Mouse (Mus musculus) kidney, embryonic 15.5 days (tissue): ENCODE data around the gene Nek6. TPM values are rescaled to one million over a fixed set of nuclear protein-coding genes. Genes with fewer than 3 reads are reported as not detected.

Experiments
- ATAC-seq: fragments of 200-750 bp; cut with Nextera tagmentation; replicated peaks from 2 replicates; pipeline ENCODE4 v1.8.0; 2017; ENCODE audit warnings: moderate TSS enrichment; ENCODE audit not compliant: low FRiP score
- H3K27ac ChIP-seq: fragments of 300-500 bp; sonication (generic); 2 replicates; pipeline ENCODE4 v1.5.1; 2015; ENCODE audit warnings: mild to moderate bottlenecking, inconsistent platforms
- H3K27me3 ChIP-seq: fragments of 300-500 bp; sonication (generic); 2 replicates; pipeline ENCODE4 v1.6.1; 2015; ENCODE audit warnings: inconsistent platforms
- H3K36me3 ChIP-seq: fragments of 300-500 bp; sonication (generic); 2 replicates; pipeline ENCODE4 v1.6.1; 2015; ENCODE audit warnings: inconsistent platforms
- H3K4me1 ChIP-seq: fragments of 300-500 bp; sonication (generic); 2 replicates; pipeline ENCODE4 v1.6.1; 2015; ENCODE audit warnings: inconsistent platforms
- H3K4me2 ChIP-seq: fragments of 300-500 bp; sonication (generic); 2 replicates; pipeline ENCODE4 v1.6.1; 2015; ENCODE audit warnings: moderate library complexity, mild to moderate bottlenecking, inconsistent platforms
- H3K4me3 ChIP-seq: fragments of 300-500 bp; sonication (generic); replicated peaks from 2 replicates; pipeline ENCODE4 v1.5.1; 2015; ENCODE audit warnings: mild to moderate bottlenecking, inconsistent platforms
- H3K9ac ChIP-seq: fragments of 300-500 bp; sonication (generic); 2 replicates; pipeline ENCODE4 v1.6.1; 2015; ENCODE audit warnings: mild to moderate bottlenecking, inconsistent platforms
- H3K9me3 ChIP-seq: fragments of 300-500 bp; sonication (generic); replicated peaks from 2 replicates; pipeline ENCODE4 v1.6.1; 2016; ENCODE audit warnings: inconsistent platforms
- WGBS: fragments of 180-500 bp; shearing (Covaris S2); methylation state at CpG from one replicate; pipeline ENCODE4 v1.1.7; 2015; ENCODE audit warnings: mixed read lengths; 5-methylcytosine and 5-hydroxymethylcytosine counted together
- polyA plus RNA-seq: library from polyadenylated mRNA; unstranded; fragments of >200 nt; fragmentation: Nextera tagmentation; extraction: Ambion mirVana; gene quantifications from 2 replicates; pipeline ENCODE4 v1.2.1, GENCODE M21; 2015

Nek6 gene
- polyA plus RNA-seq, 1 experiment from 2014 or later: 73.1 TPM

GRCm38 (mm10) chr2:38591751-38592459 is 80.5 kb downstream of the Nek6 start:
- 0 out of 2 replicates have a peak, but pooled peaks cover 9% of the 10 kb centered on the region for H3K4me1 ChIP-seq
- H3K36me3 ChIP-seq: peaks cover 42% of the 10 kb centered on the region
- no peaks in the 10 kb centered on the region for H3K9me3 ChIP-seq
- WGBS: 62% methylated on average over 6 of the region's 6 CpGs
- no peak overlapping the region for H3K4me3 ChIP-seq
- no peak overlapping the region for H3K9ac ChIP-seq
- ATAC-seq: no peak; the same call in 1 of the 2 replicates
- H3K4me2 ChIP-seq: no peak overlapping the region
- no peak overlapping the region for H3K27ac ChIP-seq
- H3K27me3 ChIP-seq: no peaks in the 10 kb centered on the region

GRCm38 (mm10) chr2:38594874-38595273 is 83.4 kb downstream of the Nek6 start:
- no peak overlapping the region for H3K4me3 ChIP-seq
- H3K4me1 ChIP-seq: 0 out of 2 replicates have a peak, but pooled peaks cover 9% of the 10 kb centered on the region
- no peaks in the 10 kb centered on the region for H3K27me3 ChIP-seq
- no peaks in the 10 kb centered on the region for H3K9me3 ChIP-seq
- H3K4me2 ChIP-seq: no peak overlapping the region
- no peak overlapping the region for H3K9ac ChIP-seq
- no peak overlapping the region for H3K27ac ChIP-seq
- peaks cover 16% of the 10 kb centered on the region for H3K36me3 ChIP-seq
- 65% methylated on average over 7 of the region's 7 CpGs for WGBS
- ATAC-seq: no peak

GRCm38 (mm10) chr2:38597896-38598295 is 86.5 kb downstream of the Nek6 start:
- WGBS: 94% methylated on average over 1 of the region's 1 CpGs
- ATAC-seq: no peak

GRCm38 (mm10) chr2:38598395-38598794 is 87.0 kb downstream of the Nek6 start:
- no peak overlapping the region for H3K9ac ChIP-seq
- 0 out of 2 replicates have a peak, but pooled peaks cover 5% of the 10 kb centered on the region for H3K4me1 ChIP-seq
- H3K27me3 ChIP-seq: no peaks in the 10 kb centered on the region
- H3K4me2 ChIP-seq: no peak overlapping the region
- H3K4me3 ChIP-seq: no peak overlapping the region
- no peak for ATAC-seq
- H3K27ac ChIP-seq: no peak overlapping the region
- 87% methylated on average over 2 of the region's 2 CpGs for WGBS
- H3K9me3 ChIP-seq: no peaks in the 10 kb centered on the region
- H3K36me3 ChIP-seq: peaks cover 6% of the 10 kb centered on the region

More at GRCm38 (mm10) chr2:38597896-38598295, 86.5 kb downstream of the Nek6 start:
- peaks cover 3% of the 10 kb centered on the region for H3K36me3 ChIP-seq
- no peak overlapping the region for H3K27ac ChIP-seq
- H3K9ac ChIP-seq: no peak overlapping the region
- 0 out of 2 replicates have a peak, but pooled peaks cover 5% of the 10 kb centered on the region for H3K4me1 ChIP-seq
- no peaks in the 10 kb centered on the region for H3K27me3 ChIP-seq
- H3K4me2 ChIP-seq: no peak overlapping the region
- no peak overlapping the region for H3K4me3 ChIP-seq
- no peaks in the 10 kb centered on the region for H3K9me3 ChIP-seq

GRCm38 (mm10) chr2:38600842-38601241 is 89.4 kb downstream of the Nek6 start:
- no peak overlapping the region for H3K4me3 ChIP-seq
- no peak overlapping the region for H3K4me2 ChIP-seq
- H3K36me3 ChIP-seq: peaks cover 6% of the 10 kb centered on the region
- H3K9ac ChIP-seq: no peak overlapping the region
- no peaks in the 10 kb centered on the region for H3K27me3 ChIP-seq
- H3K27ac ChIP-seq: no peak overlapping the region
- no peaks in the 10 kb centered on the region for H3K4me1 ChIP-seq
- peak; percentile 62; the same call in 1 of the 2 replicates for ATAC-seq
- H3K9me3 ChIP-seq: no peaks in the 10 kb centered on the region

GRCm38 (mm10) chr2:38607716-38608115 is 96.3 kb downstream of the Nek6 start:
- no peaks in the 10 kb centered on the region for H3K27me3 ChIP-seq
- no peaks in the 10 kb centered on the region for H3K4me1 ChIP-seq
- no peaks in the 10 kb centered on the region for H3K9me3 ChIP-seq
- no peak overlapping the region for H3K9ac ChIP-seq
- WGBS: 55% methylated on average over 1 of the region's 1 CpGs
- H3K4me2 ChIP-seq: no peak overlapping the region
- no peak for ATAC-seq
- H3K27ac ChIP-seq: no peak overlapping the region
- H3K36me3 ChIP-seq: peaks cover 38% of the 10 kb centered on the region
- no peak overlapping the region for H3K4me3 ChIP-seq

- H3K36me3 ChIP-seq: peaks cover 45% of the 10 kb centered on the region
- no peaks in the 10 kb centered on the region for H3K4me1 ChIP-seq
- no peak overlapping the region for H3K9ac ChIP-seq
- 79% methylated on average over 5 of the region's 5 CpGs for WGBS
- no peak for ATAC-seq
- no peak overlapping the region for H3K27ac ChIP-seq
- H3K9me3 ChIP-seq: no peaks in the 10 kb centered on the region
- H3K4me2 ChIP-seq: no peak overlapping the region
- H3K27me3 ChIP-seq: no peaks in the 10 kb centered on the region
- H3K4me3 ChIP-seq: no peak overlapping the region
These were observed 97.4 kb downstream of the Nek6 start for GRCm38 (mm10) chr2:38608831-38609309.

- no peak for ATAC-seq
- Histone ChIP-seq H3K4me1 (no peaks in the 10 kb centered on the region), H3K9me3 (no peaks in the 10 kb centered on the region), H3K4me2 (no peak overlapping the region), H3K4me3 (no peak overlapping the region), H3K36me3 (peaks cover 45% of the 10 kb centered on the region), H3K27me3 (no peaks in the 10 kb centered on the region), H3K27ac (no peak overlapping the region), H3K9ac (no peak overlapping the region)
- 87% methylated on average over 11 of the region's 11 CpGs for WGBS
These were observed 97.9 kb downstream of the Nek6 start for GRCm38 (mm10) chr2:38609310-38609709.

- H3K4me3 ChIP-seq: no peak overlapping the region
- WGBS: 88% methylated on average over 2 of the region's 2 CpGs
- ATAC-seq: no peak
These were observed 98.7 kb downstream of the Nek6 start for GRCm38 (mm10) chr2:38610161-38610560.

GRCm38 (mm10) chr2:38612596-38612995 is 101.2 kb downstream of the Nek6 start:
- Histone ChIP-seq H3K4me3 (no peak overlapping the region), H3K36me3 (peaks cover 40% of the 10 kb centered on the region), H3K27me3 (no peaks in the 10 kb centered on the region), H3K9ac (no peak overlapping the region), H3K4me2 (no peak overlapping the region), H3K27ac (no peak overlapping the region), H3K9me3 (no peaks in the 10 kb centered on the region), H3K4me1 (no peaks in the 10 kb centered on the region)
- 92% methylated on average over 6 of the region's 6 CpGs for WGBS
- no peak for ATAC-seq

More at GRCm38 (mm10) chr2:38610161-38610560, 98.7 kb downstream of the Nek6 start:
- peaks cover 45% of the 10 kb centered on the region for H3K36me3 ChIP-seq
- no peaks in the 10 kb centered on the region for H3K4me1 ChIP-seq
- no peak overlapping the region for H3K4me2 ChIP-seq
- H3K27ac ChIP-seq: no peak overlapping the region
- no peaks in the 10 kb centered on the region for H3K9me3 ChIP-seq
- no peak overlapping the region for H3K9ac ChIP-seq
- H3K27me3 ChIP-seq: no peaks in the 10 kb centered on the region

GRCm38 (mm10) chr2:38613576-38613975 is 102.1 kb downstream of the Nek6 start:
- Histone ChIP-seq H3K27ac (no peak overlapping the region), H3K36me3 (peaks cover 47% of the 10 kb centered on the region), H3K4me2 (no peak overlapping the region), H3K27me3 (no peaks in the 10 kb centered on the region), H3K9me3 (no peaks in the 10 kb centered on the region), H3K4me1 (no peaks in the 10 kb centered on the region), H3K9ac (no peak overlapping the region), H3K4me3 (no peak overlapping the region)
- ATAC-seq: no peak
- 96% methylated on average over 3 of the region's 3 CpGs for WGBS

- H3K9me3 ChIP-seq: no peaks in the 10 kb centered on the region
- no peak overlapping the region for H3K27ac ChIP-seq
- peaks cover 47% of the 10 kb centered on the region for H3K36me3 ChIP-seq
- H3K4me3 ChIP-seq: no peak overlapping the region
- no peak for ATAC-seq
- no peaks in the 10 kb centered on the region for H3K4me1 ChIP-seq
- no peak overlapping the region for H3K4me2 ChIP-seq
- 84% methylated on average over 6 of the region's 6 CpGs for WGBS
- H3K27me3 ChIP-seq: no peaks in the 10 kb centered on the region
- no peak overlapping the region for H3K9ac ChIP-seq
These were observed 103.0 kb downstream of the Nek6 start for GRCm38 (mm10) chr2:38614437-38614836.
